Mouse (Mus musculus): ENCODE results near the gene 0610010K14Rik.

0610010K14Rik gene

DNA sequence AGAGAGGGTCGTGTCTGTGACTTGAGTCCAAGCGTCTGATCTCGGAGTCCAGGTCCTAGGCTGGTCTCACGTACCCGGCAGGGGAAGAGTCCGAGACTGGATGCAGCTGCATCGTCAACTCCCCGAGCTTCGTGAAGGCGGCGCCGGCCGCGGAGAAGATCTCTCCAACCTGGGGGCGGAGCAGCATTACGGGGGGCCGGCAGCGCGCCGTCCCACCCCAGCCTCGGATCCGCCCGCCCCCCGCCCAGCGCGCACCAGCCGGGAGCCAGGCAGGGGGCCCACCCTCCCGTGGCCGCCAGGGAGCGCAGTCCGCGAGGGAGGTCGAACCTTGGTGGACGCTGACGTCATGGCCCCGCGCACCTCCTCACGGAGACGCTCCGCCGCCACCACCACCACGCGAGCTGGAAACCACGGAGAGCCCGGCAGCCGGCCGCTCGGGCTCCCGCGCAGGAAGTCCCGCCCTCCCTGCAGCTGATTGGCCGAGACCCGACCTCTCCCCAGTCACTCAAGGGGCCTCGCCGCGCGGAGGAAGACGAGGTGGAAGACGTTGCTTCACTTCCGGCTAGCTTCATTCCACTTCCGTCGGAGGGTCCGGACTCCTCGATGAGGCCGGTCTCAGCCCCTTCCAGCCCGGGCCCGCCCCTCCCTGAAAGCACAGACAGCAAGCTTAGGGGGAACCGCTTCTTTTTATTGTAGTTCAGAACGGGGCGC, at the start of gene 0610010K14Rik:
0610010K14Rik (minus strand) TSS at position 458 of the 711 bp plus-strand sequence.
- peak; percentile 98 to 99 for DNase-seq

DNA sequence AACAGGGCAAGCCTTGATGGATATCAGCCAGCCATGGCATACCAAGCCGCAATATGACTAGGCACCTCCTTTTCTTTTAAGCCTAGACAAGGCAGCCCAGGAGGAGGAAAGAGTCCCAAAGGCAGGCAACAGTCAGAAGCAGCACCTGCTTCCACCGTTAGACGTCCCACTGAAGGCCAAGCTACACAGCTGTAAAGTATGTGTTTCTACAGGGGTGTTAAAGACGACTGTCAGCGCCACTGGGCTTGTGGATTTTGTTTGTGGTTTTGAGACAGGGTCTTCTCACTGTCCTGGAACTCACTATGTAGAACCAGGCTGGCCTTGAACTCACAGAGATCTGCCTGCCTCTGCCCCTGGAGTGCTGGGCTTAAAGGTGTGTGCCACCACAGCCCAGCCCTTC, 48.0 kb upstream of the 0610010K14Rik start:
- DNase-seq = no peak

DNA sequence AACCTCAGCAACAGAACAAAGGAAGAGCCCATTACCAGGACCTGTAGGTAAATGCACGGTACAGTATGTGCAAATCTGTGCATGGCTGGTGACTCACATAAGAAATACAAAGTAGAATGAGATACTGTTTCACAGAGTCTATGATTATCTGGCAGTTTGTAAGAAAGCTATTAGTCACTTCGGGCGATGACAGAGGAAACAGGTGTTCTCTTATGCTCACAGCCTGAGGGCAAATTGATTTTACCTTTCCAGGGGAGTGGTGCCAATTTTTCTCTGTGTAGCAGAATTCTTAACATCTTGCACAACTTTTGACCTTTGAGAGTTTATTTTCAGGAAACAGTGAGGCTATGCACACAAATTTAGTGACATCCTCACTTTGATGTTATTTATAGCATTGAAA, 47.0 kb upstream of the 0610010K14Rik start:
- no peak for DNase-seq

DNA sequence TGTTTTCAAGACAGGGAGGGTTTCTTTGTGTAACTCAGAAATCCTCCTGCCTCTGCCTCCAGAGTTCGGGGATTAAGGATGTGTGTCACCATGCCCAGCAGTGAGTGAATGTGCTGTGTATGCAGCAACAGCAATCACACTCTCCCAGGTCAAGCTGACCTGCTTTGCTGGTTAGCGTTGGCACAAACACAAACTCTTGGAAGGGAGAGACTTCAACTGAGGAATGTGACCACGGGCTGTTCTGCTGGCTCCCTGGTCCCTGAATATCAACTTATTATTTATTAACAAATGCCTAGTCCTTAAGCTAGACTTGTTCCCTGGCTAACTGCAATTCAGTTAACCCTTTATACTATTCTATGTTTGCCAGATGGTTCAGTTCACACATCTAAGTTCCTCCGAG, 46.0 kb upstream of the 0610010K14Rik start:
- no peak for DNase-seq

DNA sequence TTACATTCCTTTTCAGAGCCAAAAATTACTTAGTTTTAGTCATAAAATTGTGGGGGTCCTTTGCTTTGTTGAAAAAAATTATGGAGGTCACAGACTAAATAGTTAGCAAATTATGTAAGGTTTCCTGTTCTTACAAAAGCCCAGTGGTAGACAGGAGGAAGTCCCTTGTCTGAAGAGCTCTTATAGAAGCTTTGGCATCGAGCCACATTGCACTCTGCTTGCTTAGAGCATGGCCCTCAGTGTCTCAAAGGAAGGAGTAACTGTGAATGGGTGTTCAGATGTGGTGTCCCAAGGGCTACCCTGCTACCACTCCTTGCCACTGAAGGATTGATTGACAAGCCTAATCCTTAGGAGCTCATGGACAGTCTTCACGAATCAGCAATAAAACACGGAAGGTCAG, 42.7 kb upstream of the 0610010K14Rik start:
- no peak for DNase-seq

DNA sequence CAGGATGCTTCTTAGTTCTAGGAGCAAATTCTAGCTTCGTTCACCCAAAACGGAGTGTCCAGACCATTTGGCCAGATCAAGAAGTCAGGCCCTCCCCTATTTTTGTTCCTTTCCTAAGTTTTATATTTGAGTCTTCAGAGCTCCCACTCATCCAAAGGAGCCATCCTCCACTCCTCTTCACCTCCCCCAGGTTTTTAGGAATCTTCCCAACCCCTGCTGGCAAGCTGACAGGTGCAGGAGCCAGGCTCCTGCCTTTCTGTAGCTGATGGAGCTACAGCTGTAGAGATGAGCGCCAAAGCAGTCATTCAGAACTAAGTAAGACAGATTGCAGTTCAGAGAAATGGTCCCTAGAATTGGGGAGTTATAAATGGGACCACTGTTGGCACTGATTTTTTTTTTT, 41.2 kb upstream of the 0610010K14Rik start:
- no peak for DNase-seq

DNA sequence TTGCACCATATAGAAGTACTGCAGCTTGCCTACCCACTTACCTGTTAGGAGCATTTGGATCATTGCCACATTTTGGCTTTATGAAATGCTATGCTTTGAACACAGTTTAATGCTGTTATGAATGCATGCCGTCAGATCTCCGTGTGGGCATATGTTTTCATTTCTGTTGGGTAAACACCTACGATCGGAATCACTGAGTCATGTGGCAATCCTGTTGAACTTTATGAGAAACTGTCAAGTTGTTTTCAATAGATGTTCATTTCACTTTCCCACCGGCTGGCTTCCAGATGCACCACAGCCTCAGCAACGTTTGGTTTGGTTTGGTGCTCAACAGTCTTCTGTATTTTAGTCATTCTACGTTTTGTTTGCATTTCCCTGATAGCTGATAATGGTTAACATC, 33.9 kb upstream of the 0610010K14Rik start:
- DNase-seq = no peak

DNA sequence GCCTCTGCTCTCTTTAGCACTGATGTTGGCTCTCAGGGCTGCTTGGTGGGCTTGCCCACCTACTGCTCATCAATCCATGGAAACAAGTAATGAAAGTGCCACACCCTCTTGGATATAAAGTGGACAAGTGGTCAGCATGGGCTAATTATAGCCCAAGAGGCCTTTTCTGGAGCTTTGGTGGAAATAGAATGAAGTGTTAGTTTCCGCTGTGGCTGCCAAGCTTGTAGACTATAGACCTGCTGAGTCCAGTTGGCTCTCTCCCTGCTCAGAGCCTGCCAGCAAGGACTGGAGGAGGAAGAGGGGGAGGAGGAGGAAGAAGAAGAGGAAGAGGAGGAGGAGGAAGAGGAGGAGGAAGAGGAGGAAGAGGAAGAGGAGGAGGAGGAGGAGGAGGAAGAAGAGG, 28.7 kb upstream of the 0610010K14Rik start:
- DNase-seq = peak in 1 of 2 experiments; percentile 21

DNA sequence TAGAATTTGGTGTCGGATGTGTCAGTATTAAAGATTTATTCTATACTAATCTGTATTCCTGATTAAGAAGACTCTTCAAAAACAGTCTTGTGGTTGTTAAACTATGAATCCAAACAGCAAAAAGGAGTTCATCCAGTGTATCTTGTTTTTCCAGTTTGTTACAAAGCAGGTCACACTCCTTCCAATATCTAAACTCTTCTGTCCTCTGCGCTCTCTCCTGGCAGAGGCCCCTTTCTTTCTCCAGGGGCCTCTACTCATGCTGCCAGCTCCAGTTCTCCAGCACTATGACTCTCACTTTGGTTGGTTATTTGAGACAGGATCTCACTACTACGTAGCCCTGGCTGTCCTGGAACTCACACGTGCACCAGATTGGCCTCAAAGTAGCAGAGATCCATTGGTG, 28.1 kb upstream of the 0610010K14Rik start:
- DNase-seq = no peak

DNA sequence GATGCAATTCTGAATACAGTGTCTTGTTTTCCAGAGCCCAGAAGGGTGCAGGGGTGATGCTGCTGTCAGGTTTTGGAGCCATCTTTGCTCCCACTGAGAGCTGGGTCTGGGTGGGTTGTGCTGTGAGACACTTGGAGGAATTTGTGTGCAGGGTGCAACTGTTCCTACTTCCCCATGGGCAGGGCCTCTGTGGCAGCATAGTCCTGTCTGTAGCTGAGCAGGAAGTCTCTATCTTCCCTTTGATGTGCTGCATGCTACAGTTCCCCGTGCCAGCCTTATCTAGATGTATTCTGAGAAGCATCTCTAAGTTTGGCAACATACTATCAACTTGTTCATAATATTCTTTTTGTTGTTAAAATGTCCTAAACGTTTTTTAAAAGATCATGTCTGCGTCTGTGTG, 27.5 kb upstream of the 0610010K14Rik start:
- DNase-seq = no peak

DNA sequence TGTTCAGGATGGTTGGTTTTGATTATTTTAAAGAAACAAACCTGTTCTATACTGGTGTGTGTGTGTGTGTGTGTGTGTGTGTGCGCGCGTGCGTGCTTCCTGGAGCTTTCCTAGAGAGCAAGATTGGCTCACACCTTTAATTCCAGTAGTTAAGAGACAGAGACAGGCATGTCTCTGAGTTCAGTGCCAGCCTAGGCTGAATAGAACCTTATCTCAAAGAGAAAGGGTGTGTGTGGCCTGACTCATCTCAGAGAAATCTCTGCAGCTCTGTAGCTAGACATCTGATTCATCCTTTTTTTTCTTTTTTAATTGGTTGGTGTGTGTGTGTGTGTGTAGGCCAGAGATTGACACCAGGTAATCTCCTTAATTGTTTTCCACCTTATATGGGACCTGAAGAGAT, 21.3 kb upstream of the 0610010K14Rik start:
- no peak for DNase-seq

DNA sequence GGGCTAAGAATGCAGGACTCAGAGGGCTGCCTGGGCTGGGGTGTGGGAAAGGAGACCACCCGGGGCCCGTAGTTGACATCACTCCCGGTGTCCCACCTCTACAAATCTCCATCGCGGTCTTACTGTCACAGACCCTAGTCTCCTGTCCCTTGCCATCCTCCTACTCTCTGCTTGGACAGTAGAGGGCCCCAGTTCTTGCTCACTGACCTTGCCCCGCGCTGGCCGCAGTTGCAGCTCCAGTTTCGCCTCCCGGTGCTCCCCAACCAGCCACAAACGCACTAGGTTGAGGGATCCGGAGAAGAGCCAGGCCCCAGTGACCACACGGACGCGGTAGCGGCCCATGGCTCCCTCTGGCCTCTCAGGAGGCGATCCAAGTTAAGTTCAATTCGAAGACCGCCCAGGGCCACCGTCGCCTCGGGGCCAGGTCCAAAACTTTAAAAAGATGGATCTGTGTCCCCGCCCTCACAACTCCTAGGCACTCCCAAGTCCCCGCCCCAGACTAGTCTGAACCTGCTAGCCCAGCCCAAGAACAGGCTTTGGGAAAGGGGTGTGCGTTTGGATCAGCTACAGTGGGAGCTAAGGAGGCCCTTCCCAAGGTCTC, 17.3 kb upstream of the 0610010K14Rik start, which contains the start of gene Alox12:
Alox12 (minus strand) TSS at position 423 of the 601 bp plus-strand sequence.
- DNase-seq = no peak

DNA sequence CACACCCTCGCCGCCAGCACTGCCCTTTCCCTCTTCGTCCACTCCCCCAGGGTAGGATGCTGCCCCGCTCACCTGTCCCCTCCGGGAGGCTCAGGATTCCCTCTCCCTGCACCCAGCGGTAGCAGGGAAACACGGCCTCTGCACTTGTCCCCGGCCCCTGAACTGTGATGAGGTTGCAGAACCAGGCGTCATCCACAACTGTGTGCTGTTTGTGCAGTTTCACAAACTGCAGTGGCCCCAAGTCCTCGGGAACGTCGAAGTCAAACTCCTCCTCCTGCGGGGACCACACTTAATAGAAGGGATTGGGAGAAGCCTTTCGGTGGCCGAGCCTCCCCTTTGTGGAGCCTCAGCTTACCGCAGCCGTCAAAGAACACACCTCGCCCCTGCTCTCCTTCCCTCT, 16.6 kb upstream of the 0610010K14Rik start:
- no peak for DNase-seq

DNA sequence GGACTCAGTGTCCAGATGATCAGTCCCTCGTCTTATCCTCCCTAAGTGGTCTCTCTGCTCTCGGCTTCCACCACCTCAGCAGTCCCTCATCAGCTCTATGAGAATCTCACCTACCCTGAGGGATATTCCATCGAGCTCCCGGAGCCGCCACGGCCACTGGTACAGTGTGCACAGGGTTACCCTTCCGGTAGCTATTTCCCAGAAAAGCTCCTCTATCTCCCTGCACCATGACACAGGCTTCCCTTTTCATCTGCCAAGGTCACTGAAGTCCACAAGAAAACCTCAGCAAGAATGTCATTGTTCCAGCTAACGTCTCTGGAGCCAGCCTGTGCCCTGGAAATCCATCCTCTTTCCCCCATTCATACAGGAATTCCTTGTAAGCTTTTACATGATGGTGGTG, 14.1 kb upstream of the 0610010K14Rik start:
- no peak for DNase-seq

DNA sequence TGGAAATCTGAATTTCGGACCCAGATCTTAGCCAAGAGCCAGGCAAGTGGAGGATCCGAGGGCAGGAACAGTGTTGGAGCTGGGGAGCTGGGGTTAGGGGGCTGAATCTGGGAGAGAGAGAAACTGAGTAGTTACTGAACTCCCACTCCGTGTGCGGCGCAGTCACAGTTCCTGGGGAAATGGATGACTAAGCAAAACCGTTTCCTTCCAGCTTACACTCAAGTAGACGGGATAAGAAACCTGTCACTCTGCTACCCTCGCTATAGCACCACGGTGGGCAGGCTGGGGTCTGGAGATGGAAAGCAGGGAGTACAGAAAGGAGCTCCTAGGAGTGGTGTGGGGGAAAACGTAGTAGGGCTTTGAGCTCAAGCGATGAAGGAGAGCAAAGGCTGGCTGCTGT, 12.4 kb upstream of the 0610010K14Rik start:
- DNase-seq = no peak

DNA sequence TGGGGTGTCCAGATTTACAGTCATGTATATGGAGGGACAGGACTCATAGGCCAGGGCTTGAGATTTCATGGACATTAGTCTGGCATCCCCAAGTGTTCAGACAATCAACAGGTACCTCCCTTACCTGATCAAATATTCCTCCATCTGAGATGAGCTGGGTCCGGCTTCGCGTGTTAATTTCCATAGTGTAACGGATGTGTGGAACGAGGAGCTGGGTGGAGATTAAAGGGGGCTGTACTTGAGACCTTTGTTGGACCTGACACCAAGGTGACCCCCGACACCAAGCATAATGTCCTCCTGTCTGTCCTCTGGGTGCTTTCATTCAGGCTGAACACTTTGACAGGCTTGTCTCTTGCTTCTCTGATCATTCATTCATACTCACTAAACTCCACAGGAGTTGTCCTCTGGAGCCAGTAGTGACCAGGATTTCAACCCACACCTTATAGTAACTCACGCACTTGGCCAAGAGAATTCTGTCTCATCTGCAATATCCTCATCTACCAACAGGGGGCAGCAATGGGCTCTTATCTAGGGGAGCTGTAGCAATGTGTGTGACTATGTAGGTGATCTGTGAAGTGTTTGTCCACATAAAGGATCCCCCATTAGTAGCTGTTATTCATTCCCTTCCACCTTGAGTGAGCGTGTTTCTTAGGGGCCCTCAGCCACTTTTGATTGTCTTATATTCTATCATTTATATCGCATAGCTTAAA, 9.6 kb upstream of the 0610010K14Rik start:
- DNase-seq = peak; percentile 65 to 73

DNA sequence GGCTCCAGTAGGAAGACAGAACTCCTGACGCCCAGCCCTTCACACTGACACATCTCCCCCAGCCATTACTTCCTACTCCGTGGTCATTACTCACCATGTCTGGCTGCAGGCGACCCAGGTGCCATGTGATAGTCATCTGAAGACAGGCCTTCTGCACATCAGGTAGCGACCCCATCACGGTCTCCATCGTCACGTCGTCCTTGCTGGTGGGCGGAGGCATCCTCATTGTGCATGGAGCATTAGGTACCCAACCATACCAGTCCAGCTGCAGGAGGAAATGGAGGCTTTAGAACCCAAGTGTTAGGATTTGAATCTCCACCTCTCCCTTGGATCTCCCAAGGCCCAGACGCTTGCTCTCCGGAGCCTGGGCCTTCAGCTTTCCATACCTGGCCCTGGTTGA, 4.9 kb upstream of the 0610010K14Rik start:
- no peak for DNase-seq

DNA sequence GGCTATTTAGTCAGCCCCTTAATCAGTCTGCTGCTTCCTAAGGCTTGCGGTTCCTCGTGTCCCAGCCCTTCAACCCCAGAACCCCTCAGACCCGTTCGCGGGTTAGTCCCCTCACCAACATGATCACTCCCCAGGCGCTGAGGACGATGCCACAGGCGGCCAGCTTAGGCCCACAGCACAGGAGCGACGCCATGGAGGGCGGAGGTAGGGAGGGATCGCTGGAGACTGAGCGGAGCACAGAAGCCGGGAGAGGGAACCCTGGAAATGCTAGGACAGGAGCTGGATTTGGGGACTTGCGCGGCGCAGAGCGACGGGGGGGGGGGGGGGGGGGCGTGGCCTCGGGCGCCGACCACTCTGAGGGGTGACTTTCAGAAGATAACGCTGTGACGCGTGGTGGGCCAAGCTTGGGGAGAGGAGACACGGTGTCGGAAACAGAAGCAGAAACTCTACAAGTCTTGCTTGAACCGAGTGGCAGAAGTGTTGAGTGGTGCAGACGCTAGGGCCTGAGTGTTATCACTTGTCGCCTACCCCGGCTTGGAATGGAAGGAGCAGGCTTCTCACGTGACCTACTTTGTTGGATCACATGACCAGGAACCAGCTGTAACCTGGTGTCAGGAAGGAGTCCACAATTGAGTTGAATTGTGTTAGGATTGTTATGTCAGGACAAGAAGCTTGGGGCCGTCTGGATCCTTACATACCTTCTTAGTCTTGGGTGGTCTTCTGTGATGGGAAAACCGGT, 2.0 kb upstream of the 0610010K14Rik start, which contains the start of the genes Gm21988 and Rnasek:
Gm21988 (minus strand) TSS at position 290 of the 739 bp plus-strand sequence.
Rnasek (minus strand) TSS at position 302 of the 739 bp plus-strand sequence.
- DNase-seq = peak; percentile 76 to 88

DNA sequence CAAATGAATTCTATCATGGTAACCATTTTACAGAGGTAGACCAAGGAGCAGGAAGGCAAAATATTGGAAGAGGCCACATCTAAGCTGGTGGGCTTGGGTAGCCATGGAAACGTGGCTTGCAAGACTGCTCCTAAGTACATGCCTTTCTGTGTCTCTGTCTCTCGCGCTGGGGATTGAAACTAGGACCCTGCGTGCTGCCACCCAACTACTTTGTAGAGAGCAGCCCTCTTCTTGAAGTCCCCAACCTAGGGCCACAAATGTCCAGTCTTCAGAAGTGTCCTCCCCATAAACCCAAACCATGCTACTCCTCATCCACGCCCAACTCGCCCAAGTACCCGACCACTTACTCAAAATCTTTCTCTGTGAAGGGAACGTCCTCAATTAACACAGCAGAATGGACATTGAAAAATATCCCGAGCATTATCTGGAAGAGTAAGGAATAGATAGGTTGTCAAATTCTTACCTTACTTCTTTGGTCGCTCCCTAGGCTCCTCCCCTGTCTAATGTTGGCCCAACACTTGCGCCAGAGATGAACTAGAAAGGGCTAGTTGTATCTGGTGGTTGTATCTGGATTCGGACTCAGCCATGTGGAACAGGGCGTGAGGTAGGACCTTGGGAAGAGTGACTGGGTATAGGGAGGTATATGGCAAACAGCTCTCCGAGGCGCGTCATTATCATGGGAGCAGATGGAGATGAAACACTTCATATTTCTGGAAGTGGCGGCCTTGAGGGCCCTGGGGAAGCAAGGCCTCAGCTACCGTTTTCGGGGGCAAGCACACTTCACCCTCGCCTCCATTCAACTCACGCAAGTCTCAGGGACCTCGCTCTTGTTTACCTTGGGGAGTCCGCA, 1.1 kb upstream of the 0610010K14Rik start:
- peak; percentile 22 to 30 for DNase-seq

DNA sequence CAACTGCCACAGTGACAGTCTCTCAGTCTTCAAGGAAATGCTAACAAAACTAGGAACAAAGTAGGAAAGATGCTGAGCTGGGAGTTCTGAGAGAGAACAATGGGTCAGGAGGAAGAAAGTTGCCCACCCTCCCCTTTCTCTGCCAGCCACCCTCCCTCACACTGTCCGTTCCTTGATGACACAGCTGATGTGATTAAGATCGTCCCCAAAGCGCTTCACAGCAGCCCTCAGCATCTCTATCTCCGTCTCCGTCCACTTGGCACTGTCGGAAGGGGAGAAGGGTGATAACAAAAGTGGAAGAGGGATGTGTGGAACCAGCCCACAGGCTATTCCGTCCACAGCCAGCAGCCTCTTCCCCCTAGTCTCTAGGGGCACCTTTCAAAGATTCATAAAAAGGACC, 997 bp downstream of the 0610010K14Rik start:
- DNase-seq = peak; percentile 6 to 19

DNA sequence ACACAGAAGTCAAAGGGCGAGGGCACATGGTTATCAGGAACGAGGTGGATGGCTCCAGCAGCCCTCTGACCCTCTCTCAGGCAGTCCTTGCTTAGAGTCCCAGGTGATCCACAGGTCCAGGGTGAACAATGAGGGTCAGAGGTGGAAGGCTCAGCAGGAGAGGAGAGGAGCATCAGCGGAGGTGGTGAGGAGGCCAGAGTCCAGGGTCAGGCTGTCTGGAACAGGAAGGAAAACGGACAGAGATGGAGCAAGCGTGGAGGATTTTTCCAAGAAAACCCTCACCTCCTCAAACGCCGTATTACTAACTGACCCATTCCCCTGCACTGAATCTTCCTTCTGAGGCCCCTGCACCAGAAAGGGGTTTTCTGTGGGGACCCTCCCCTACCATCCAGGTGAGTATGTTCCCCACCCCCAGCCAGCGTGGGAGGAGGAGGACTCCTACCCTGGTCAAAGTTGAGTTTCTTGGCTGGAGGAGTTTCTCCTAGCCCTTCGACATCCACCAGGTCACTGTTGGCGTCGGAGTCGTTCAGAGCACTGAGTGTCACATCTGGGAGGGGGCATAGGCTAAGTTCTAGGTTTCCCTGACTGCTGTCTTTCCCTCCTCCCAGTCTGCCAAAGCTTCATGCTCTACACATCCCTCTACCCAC, 2.3 kb downstream of the 0610010K14Rik start:
- no peak for DNase-seq

Measured in cerebellum, postnatal 36 days (tissue).